12 mouse cellular contexts compared by ENCODE assay signal in the genomic region with DNA sequence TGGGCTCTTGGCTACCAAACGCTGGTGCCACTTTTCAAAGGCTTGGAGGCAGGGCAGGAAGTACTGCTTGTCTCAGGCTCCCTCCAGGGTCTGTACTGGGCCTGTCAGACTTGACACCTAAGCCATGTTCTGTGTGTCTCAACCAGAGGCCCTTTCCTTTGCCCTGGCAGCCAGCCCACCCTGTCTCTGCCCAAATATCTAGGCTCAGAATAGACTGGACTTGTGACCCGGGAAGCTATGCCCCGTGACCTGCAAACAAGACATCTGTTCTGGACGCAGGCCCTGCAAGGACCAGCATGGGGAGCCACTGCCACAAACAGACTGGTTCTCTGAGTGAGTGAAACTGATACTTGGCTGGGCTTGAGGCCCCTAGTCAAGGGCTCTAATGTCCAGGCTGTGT. TPM values are rescaled to one million over a fixed set of nuclear protein-coding genes. Genes with fewer than 3 reads are reported as not detected.
DNase-seq lines count a peak whose midpoint lies in the region; ATAC-seq lines count a peak whose summit lies in the region.
"Had no signal": no experiment of that assay in that cellular context is flagged by ENCODE, and none has a peak within 500 bp of the region (broad histone marks: within the 10 kb centered on the region; RNA-seq: fewer than 3 reads in every experiment).

No protein-coding gene starts in this region.

- peaks cover 64% of the 10 kb centered on the region for H3K36me3 ChIP-seq in kidney, embryonic 14.5 days (ENCODE audit: control insufficient read depth, insufficient read depth, low read length)
- peaks cover 28% of the 10 kb centered on the region for H3K36me3 ChIP-seq in liver, embryonic 16.5 days (ENCODE audit: control insufficient read depth, insufficient read depth)

- WGBS in kidney, embryonic 14.5 days, result 63% methylated on average over 4 of the region's 4 CpGs
- WGBS in liver, embryonic 16.5 days (ENCODE audit: insufficient replicate concordance), result 66% methylated on average over 4 of the region's 4 CpGs

- H3K27me3 ChIP-seq in kidney, embryonic 14.5 days (ENCODE audit: control insufficient read depth, insufficient read depth, low read length), result no peaks in the 10 kb centered on the region
- H3K27me3 ChIP-seq in liver, embryonic 16.5 days (ENCODE audit: control insufficient read depth, insufficient read depth, low read depth, low read length), result no peaks in the 10 kb centered on the region

- H3K4me1 ChIP-seq in kidney, embryonic 14.5 days (ENCODE audit: control insufficient read depth, insufficient read depth, low read length), result no peaks in the 10 kb centered on the region
- peaks cover 4% of the 10 kb centered on the region; the same call in 1 of the 2 replicates for H3K4me1 ChIP-seq in liver, embryonic 16.5 days (ENCODE audit: control insufficient read depth, low read depth, low read length)

- H3K9ac ChIP-seq in kidney, embryonic 14.5 days (ENCODE audit: low read depth, low read length), result no peak overlapping the region
- no peak overlapping the region for H3K9ac ChIP-seq in liver, embryonic 16.5 days (ENCODE audit: low read depth, low read length)
- H3K9ac ChIP-seq: hindbrain, embryonic 14.5 days had no signal

- intact Hi-C loops in heart, postnatal 14 days (cut with DNase I), result no loop called here
- intact Hi-C loops in left cerebral cortex, postnatal 36 days (cut with DNase I), result no loop called here

- no peak overlapping the region for H3K4me3 ChIP-seq in kidney, embryonic 14.5 days (ENCODE audit: low read length)
- H3K4me3 ChIP-seq in liver, embryonic 16.5 days (ENCODE audit: low read depth, low read length), result no peak overlapping the region

- no peaks in the 10 kb centered on the region for H3K9me3 ChIP-seq in kidney, embryonic 14.5 days (ENCODE audit: control insufficient read depth, low read length)
- H3K9me3 ChIP-seq in liver, embryonic 16.5 days (replicated peaks; ENCODE audit: control insufficient read depth, low read length), result no peaks in the 10 kb centered on the region

- DNase-seq in adrenal gland, adult 2 months, result peak; percentile 57
- DNase-seq in adrenal gland, postnatal 4 days (ENCODE audit: low spot score in 2 of 2), result no peak
- peak; percentile 81 for DNase-seq in kidney, adult 18-20 months
- peak; percentile 72 to 79 for DNase-seq in heart, postnatal 14 days
- no peak for DNase-seq in embryo, embryonic 10.5 days (ENCODE audit: low spot score)
- no peak for DNase-seq in left cerebral cortex, postnatal 36 days (ENCODE audit: low spot score in 2 of 2)
- DNase-seq: lung, postnatal 4 days; retina, postnatal 1 day had no signal

- H3K4me2 ChIP-seq in kidney, embryonic 14.5 days (replicated peaks; ENCODE audit: low read depth, low read length), result no peak overlapping the region
- H3K4me2 ChIP-seq in liver, embryonic 16.5 days (ENCODE audit: low read depth, low read length), result no peak overlapping the region
- H3K4me2 ChIP-seq: hindbrain, embryonic 14.5 days had no signal

- no peak overlapping the region for H3K27ac ChIP-seq in kidney, embryonic 14.5 days (ENCODE audit: low read depth, low read length)
- H3K27ac ChIP-seq in liver, embryonic 16.5 days (ENCODE audit: low read length), result peak overlapping the region; percentile 42; the same call in 1 of the 2 replicates
- H3K27ac ChIP-seq: hindbrain, embryonic 14.5 days had no signal

- no peak for ATAC-seq in kidney, embryonic 14.5 days (ENCODE audit: low FRiP score, low TSS enrichment)
- peak; percentile 73 for ATAC-seq in liver, embryonic 16.5 days (ENCODE audit: low read depth)

RNA-seq across cellular contexts. Expression of a gene that starts 17.9 kb away (rescaled TPM):
- total RNA-seq in adrenal gland, adult 2 months (2021), result 10 to 100 TPM; 29.2 to 39.3 TPM
- polyA plus RNA-seq in adrenal gland, adult 2 months (2012; rRNA removed), result 30.2 and 38.2 TPM in 2 replicates
- total RNA-seq in adrenal gland, postnatal 4 days (2021), result 10 to 100 TPM; 47.0 to 56.6 TPM
- 11.8 and 19.7 TPM in 2 replicates for polyA plus RNA-seq in kidney, embryonic 14.5 days (2014; fragmentation: Nextera tagmentation; extraction: Ambion mirVana)
- 10 to 100 TPM; 13.1 to 14.7 TPM for total RNA-seq in heart, postnatal 14 days (2021)
- 10.9 and 11.9 TPM in 2 replicates for polyA plus RNA-seq in liver, embryonic 16.5 days (2015; fragmentation: Nextera tagmentation; extraction: Ambion mirVana)
- total RNA-seq in left cerebral cortex, postnatal 36 days (2021), result 10 to 100 TPM; 26.6 to 38.0 TPM

RNA-seq across cellular contexts. Expression of a gene that starts 18.2 kb away (rescaled TPM):
- total RNA-seq in adrenal gland, adult 2 months (2021), result 10 to 100 TPM; 10.4 to 12.2 TPM
- polyA plus RNA-seq in adrenal gland, adult 2 months (2012; rRNA removed), result 6.5 and 8.6 TPM in 2 replicates
- total RNA-seq in adrenal gland, postnatal 4 days (2021), result 10 to 100 TPM; 21.0 to 23.6 TPM
- 4.0 and 6.0 TPM in 2 replicates for polyA plus RNA-seq in kidney, embryonic 14.5 days (2014; fragmentation: Nextera tagmentation; extraction: Ambion mirVana)
- total RNA-seq in heart, postnatal 14 days (2021), result 10 to 100 TPM in 1 of 2 experiments, 1 to 10 TPM in 1; 9.5 to 11.0 TPM
- polyA plus RNA-seq in liver, embryonic 16.5 days (2015; fragmentation: Nextera tagmentation; extraction: Ambion mirVana), result 1.4 and 1.8 TPM in 2 replicates
- 10 to 100 TPM; 77.1 to 79.7 TPM for total RNA-seq in left cerebral cortex, postnatal 36 days (2021)

RNA-seq across cellular contexts. Expression of a gene that starts 31.0 kb away (rescaled TPM):
- 10 to 100 TPM; 75.4 to 97.8 TPM for total RNA-seq in adrenal gland, adult 2 months (2021)
- polyA plus RNA-seq in adrenal gland, adult 2 months (2012; rRNA removed), result 135 and 174 TPM in 2 replicates
- 10 to 100 TPM; 77.6 to 83.7 TPM for total RNA-seq in adrenal gland, postnatal 4 days (2021)
- 17.4 and 22.8 TPM in 2 replicates for polyA plus RNA-seq in kidney, embryonic 14.5 days (2014; fragmentation: Nextera tagmentation; extraction: Ambion mirVana)
- total RNA-seq in heart, postnatal 14 days (2021), result 10 to 100 TPM; 36.4 to 38.5 TPM
- 9.2 and 9.4 TPM in 2 replicates for polyA plus RNA-seq in liver, embryonic 16.5 days (2015; fragmentation: Nextera tagmentation; extraction: Ambion mirVana)
- 1 to 10 TPM; 5.9 to 7.7 TPM for total RNA-seq in left cerebral cortex, postnatal 36 days (2021)

RNA-seq across cellular contexts. Expression of a gene that starts 56.3 kb away (rescaled TPM):
- total RNA-seq in adrenal gland, adult 2 months (2021), result not detected
- polyA plus RNA-seq in adrenal gland, adult 2 months (2012; rRNA removed), result not detected in 2 replicates
- total RNA-seq in adrenal gland, postnatal 4 days (2021), result not detected
- polyA plus RNA-seq in kidney, embryonic 14.5 days (2014; fragmentation: Nextera tagmentation; extraction: Ambion mirVana), result 0.45 TPM in 1 of 2 replicates, not detected in the other
- 1,000 to 10,000 TPM in 1 of 2 experiments, 100 to 1,000 TPM in 1; 590 to 1,636 TPM for total RNA-seq in heart, postnatal 14 days (2021)
- polyA plus RNA-seq in liver, embryonic 16.5 days (2015; fragmentation: Nextera tagmentation; extraction: Ambion mirVana), result not detected in 2 replicates
- total RNA-seq in left cerebral cortex, postnatal 36 days (2021), result not detected
- total RNA-seq: MEL had no signal

Comparison
In these comparisons a context has a peak if more than half of its experiments do, and no peak if none do; other contexts are left out.
1. DNase-seq: peak in adrenal gland, adult 2 months (single experiment), kidney, adult 18-20 months (single experiment) and heart, postnatal 14 days (2 of 2); none in adrenal gland, postnatal 4 days (0 of 2), embryo, embryonic 10.5 days (single experiment) and left cerebral cortex, postnatal 36 days (0 of 2).
2. RNA of a gene that starts 31.0 kb away (total RNA-seq): 75.4 to 97.8 TPM in adrenal gland, adult 2 months, 77.6 to 83.7 TPM in adrenal gland, postnatal 4 days and 36.4 to 38.5 TPM in heart, postnatal 14 days; 5.9 to 7.7 TPM in left cerebral cortex, postnatal 36 days; every median in the first group is over 4 times any median in the second.